Mouse (Mus musculus) limb, embryonic 11.5 days (tissue): ENCODE measurements around the gene Zcwpw1. TPM values are rescaled to one million over a fixed set of nuclear protein-coding genes. Genes with fewer than 3 reads are reported as not detected.

Experiments used
- ATAC-seq: fragments of 200-750 bp; cut with Nextera tagmentation; 2 replicates; pipeline ENCODE4 v1.8.0; 2017; ENCODE audit warnings: low read depth; ENCODE audit not compliant: insufficient number of reproducible peaks, low FRiP score, low TSS enrichment
- DNase-seq: peaks from one replicate; pipeline ENCODE4 v3.0.0-alpha.2; 2015; ENCODE audit warnings: low spot score
- H3K27ac ChIP-seq: fragments of 300-500 bp; sonication (generic); replicated peaks from 2 replicates; pipeline ENCODE4 v1.5.1; 2014; ENCODE audit warnings: low read depth, mild to moderate bottlenecking, low read length
- H3K27me3 ChIP-seq: fragments of 300-500 bp; sonication (generic); 2 replicates; pipeline ENCODE4 v1.6.1; 2014; ENCODE audit warnings: mild to moderate bottlenecking, low read length, mixed read lengths; ENCODE audit not compliant: control insufficient read depth, insufficient read depth
- H3K36me3 ChIP-seq: fragments of 300-500 bp; sonication (generic); 2 replicates; pipeline ENCODE4 v1.6.1; 2014; ENCODE audit warnings: mild to moderate bottlenecking, low read length, moderate library complexity, mixed read lengths; ENCODE audit not compliant: control insufficient read depth, insufficient read depth
- H3K4me1 ChIP-seq: fragments of 300-500 bp; sonication (generic); 2 replicates; pipeline ENCODE4 v1.6.1; 2014; ENCODE audit warnings: low read length, mixed read lengths; ENCODE audit not compliant: control insufficient read depth, insufficient read depth
- H3K4me2 ChIP-seq: fragments of 300-500 bp; sonication (generic); 2 replicates; pipeline ENCODE4 v1.6.1; 2014; ENCODE audit warnings: low read depth, mild to moderate bottlenecking, moderate library complexity; ENCODE audit not compliant: severe bottlenecking
- H3K4me3 ChIP-seq: fragments of 300-500 bp; sonication (generic); 2 replicates; pipeline ENCODE4 v1.5.1; 2014; ENCODE audit warnings: low read depth, low read length
- H3K9ac ChIP-seq: fragments of 300-500 bp; sonication (generic); 2 replicates; pipeline ENCODE4 v1.6.1; 2014; ENCODE audit warnings: mild to moderate bottlenecking, low read length
- H3K9me3 ChIP-seq: fragments of 300-500 bp; sonication (generic); 2 replicates; pipeline ENCODE4 v1.6.1; 2016; ENCODE audit warnings: low read length; ENCODE audit not compliant: control insufficient read depth
- WGBS: fragments of 180-500 bp; shearing (Covaris S2); extraction: QIAGEN DNeasy Blood & Tissue Kit; methylation state at CpG from one replicate; pipeline ENCODE4 v1.1.7; 2014; 5-methylcytosine and 5-hydroxymethylcytosine counted together
- polyA plus RNA-seq: library from polyadenylated mRNA; unstranded; fragments of >200 nt; fragmentation: Nextera tagmentation; extraction: Ambion mirVana; gene quantifications from 2 replicates; pipeline ENCODE4 v1.2.1, GENCODE M21; 2014

Gene Zcwpw1
- polyA plus RNA-seq, 1 experiment from 2014 or later, result 19.6 TPM

DNA sequence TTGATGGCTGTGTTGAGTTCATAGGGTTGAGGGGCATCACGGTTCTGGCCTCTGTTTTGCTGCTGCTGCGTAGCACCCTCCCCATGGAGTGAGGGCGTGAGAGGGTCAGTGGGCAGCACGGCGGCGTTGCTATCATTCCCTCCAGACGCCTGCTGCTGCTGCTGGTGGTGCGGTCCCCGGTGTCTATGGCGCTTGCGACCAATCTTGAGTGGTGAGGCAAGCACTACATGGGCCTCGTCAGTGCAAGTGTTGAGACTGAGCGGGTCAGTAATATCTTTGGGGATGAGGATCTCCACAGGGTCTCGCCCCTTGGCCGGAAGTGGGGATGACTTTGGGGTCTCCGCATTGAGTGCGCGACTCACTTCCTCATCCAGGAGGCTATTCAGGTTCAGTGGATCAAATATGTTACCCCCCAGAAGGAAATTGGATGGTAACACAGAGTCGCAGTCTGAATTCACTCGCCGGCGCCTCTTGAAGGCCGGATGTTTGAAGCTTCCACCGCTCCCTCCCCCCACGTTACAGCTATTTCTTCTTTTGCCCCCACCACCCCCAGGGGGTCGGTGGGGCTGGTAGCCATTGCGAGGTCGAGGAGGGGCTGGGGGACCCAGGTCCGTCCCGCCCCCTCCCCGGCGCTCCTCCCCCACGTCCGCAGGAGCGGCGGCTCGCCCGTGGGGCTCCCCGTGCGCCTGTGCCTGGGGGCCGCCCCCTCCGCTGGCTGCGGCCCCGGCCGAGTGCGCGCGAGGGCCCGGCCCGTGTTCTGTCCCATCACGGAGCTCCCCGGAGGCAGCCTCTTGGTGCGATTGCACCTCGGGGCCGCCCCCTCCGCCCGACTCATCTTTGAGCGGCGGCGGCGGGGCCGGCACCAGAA is 2.2 kb upstream of the Zcwpw1 start:
- Histone ChIP-seq H3K27me3 (no peaks in the 10 kb centered on the region), H3K9ac (peak overlapping the region; percentile 90), H3K4me1 (peaks cover 23% of the 10 kb centered on the region), H3K4me2 (peak overlapping the region; percentile 90), H3K27ac (peak overlapping the region; percentile 95), H3K4me3 (peak overlapping the region; percentile 78), H3K9me3 (no peaks in the 10 kb centered on the region), H3K36me3 (peaks cover 21% of the 10 kb centered on the region)
- ATAC-seq, result 0 out of 2 replicates have a peak, but pooled peaks have one; percentile 7
- WGBS, result 4% methylated on average over 44 of the region's 62 CpGs
- peak; percentile 36 for DNase-seq

DNA sequence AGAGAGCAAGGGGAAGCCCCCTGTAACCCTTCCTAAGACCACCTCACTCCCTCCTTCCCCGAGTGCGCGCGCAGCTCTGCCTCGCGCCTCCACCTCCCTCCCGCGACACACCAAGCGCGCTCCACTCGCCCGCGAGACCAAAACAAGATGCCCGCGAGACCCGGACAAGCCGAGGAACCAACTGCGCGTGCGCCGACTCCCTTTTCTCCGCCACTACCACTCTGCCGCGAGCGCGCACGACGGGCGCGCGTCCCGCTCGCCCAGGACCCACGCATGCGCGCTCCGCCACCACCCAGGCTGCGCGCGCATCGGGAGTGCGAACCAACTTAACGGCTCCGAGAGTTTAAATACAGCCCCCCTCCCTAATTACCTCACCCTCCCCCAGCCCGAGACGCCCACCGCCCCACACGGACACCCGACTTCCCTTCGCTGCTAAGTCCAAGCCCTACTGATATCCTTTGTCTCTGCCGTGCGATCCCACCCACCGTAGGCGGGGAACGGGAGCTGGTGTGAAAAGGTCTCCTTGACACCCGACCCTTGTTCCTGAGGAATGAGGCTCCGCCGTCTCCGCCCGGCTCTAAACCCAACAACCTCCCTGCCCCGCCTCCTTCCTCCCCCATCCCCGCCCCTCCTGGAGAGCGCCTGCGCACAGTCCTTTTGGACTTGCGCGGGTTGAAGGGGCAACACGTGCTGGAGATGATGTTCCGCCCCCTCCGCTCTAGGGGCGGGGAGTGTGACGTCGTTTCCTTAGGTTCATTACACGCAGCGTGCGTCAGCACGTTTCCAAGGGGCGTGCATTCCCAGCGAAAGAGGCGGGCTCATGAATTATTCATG is 1.3 kb upstream of the Zcwpw1 start:
- Histone ChIP-seq H3K9ac (peak overlapping the region; percentile 90), H3K4me1 (peaks cover 22% of the 10 kb centered on the region), H3K36me3 (peaks cover 19% of the 10 kb centered on the region), H3K4me3 (peak overlapping the region; percentile 78), H3K27me3 (no peaks in the 10 kb centered on the region), H3K9me3 (no peaks in the 10 kb centered on the region), H3K4me2 (peak overlapping the region; percentile 90), H3K27ac (peak overlapping the region; percentile 95)
- WGBS, result under 1% methylated on average over 73 of the region's 79 CpGs
- DNase-seq (peak; percentile 99), ATAC-seq (peak; percentile 91)

GRCm38 (mm10) chr5:137788171-137788570 is 573 bp downstream of the Zcwpw1 start:
- peak overlapping the region; percentile 17; the same call in 1 of the 2 replicates for H3K9ac ChIP-seq
- peak overlapping the region; percentile 78 for H3K4me3 ChIP-seq
- no peaks in the 10 kb centered on the region for H3K9me3 ChIP-seq
- peaks cover 9% of the 10 kb centered on the region; the same call in 1 of the 2 replicates for H3K36me3 ChIP-seq
- H3K4me2 ChIP-seq, result peak overlapping the region; percentile 90; the same call in 1 of the 2 replicates
- WGBS, result 75% methylated on average over 24 of the region's 24 CpGs
- ATAC-seq, result no peak
- H3K27ac ChIP-seq, result no peak overlapping the region
- no peak for DNase-seq
- no peaks in the 10 kb centered on the region for H3K27me3 ChIP-seq
- peaks cover 20% of the 10 kb centered on the region for H3K4me1 ChIP-seq

GRCm38 (mm10) chr5:137788946-137789531 is 1.4 kb downstream of the Zcwpw1 start:
- H3K9me3 ChIP-seq, result no peaks in the 10 kb centered on the region
- WGBS, result 94% methylated on average over 2 of the region's 2 CpGs

GRCm38 (mm10) chr5:137791553-137791952 is 4.0 kb downstream of the Zcwpw1 start:
- Histone ChIP-seq H3K4me2 (no peak overlapping the region), H3K4me1 (no peaks in the 10 kb centered on the region), H3K9ac (no peak overlapping the region), H3K27me3 (no peaks in the 10 kb centered on the region), H3K36me3 (no peaks in the 10 kb centered on the region), H3K4me3 (no peak overlapping the region), H3K9me3 (no peaks in the 10 kb centered on the region), H3K27ac (no peak overlapping the region)
- DNase-seq (no peak), ATAC-seq (no peak)

More at GRCm38 (mm10) chr5:137788946-137789531, 1.4 kb downstream of the Zcwpw1 start:
- Histone ChIP-seq H3K4me3 (no peak overlapping the region), H3K4me2 (no peak overlapping the region), H3K36me3 (peaks cover 3% of the 10 kb centered on the region; the same call in 1 of the 2 replicates), H3K27ac (no peak overlapping the region), H3K4me1 (peaks cover 12% of the 10 kb centered on the region), H3K27me3 (no peaks in the 10 kb centered on the region), H3K9ac (no peak overlapping the region)
- ATAC-seq (no peak), DNase-seq (no peak)

- WGBS, result 92% methylated on average over 3 of the region's 3 CpGs
- H3K36me3 ChIP-seq, result no peaks in the 10 kb centered on the region
- H3K27ac ChIP-seq, result no peak overlapping the region
- no peak for DNase-seq
- H3K27me3 ChIP-seq, result no peaks in the 10 kb centered on the region
- no peaks in the 10 kb centered on the region for H3K4me1 ChIP-seq
- H3K4me3 ChIP-seq, result no peak overlapping the region
- H3K9me3 ChIP-seq, result no peaks in the 10 kb centered on the region
- H3K4me2 ChIP-seq, result no peak overlapping the region
- no peak for ATAC-seq
- H3K9ac ChIP-seq, result no peak overlapping the region
Measured at GRCm38 (mm10) chr5:137796606-137797005, 9.0 kb downstream of the Zcwpw1 start.

GRCm38 (mm10) chr5:137800917-137801316 is 13.3 kb downstream of the Zcwpw1 start:
- no peak for DNase-seq
- WGBS, result 78% methylated on average over 3 of the region's 3 CpGs
- Histone ChIP-seq H3K4me2 (no peak overlapping the region), H3K27ac (no peak overlapping the region), H3K27me3 (no peaks in the 10 kb centered on the region), H3K9me3 (no peaks in the 10 kb centered on the region), H3K36me3 (no peaks in the 10 kb centered on the region), H3K4me1 (no peaks in the 10 kb centered on the region), H3K4me3 (no peak overlapping the region), H3K9ac (no peak overlapping the region)
- no peak for ATAC-seq

- no peak overlapping the region for H3K4me3 ChIP-seq
- no peak overlapping the region for H3K27ac ChIP-seq
- no peaks in the 10 kb centered on the region for H3K9me3 ChIP-seq
- H3K4me1 ChIP-seq, result no peaks in the 10 kb centered on the region
- no peaks in the 10 kb centered on the region for H3K36me3 ChIP-seq
- WGBS, result 76% methylated on average over 1 of the region's 1 CpGs
- DNase-seq (no peak), ATAC-seq (no peak)
- H3K4me2 ChIP-seq, result no peak overlapping the region
- H3K9ac ChIP-seq, result no peak overlapping the region
- H3K27me3 ChIP-seq, result no peaks in the 10 kb centered on the region
Measured at GRCm38 (mm10) chr5:137806158-137806557, 18.6 kb downstream of the Zcwpw1 start.
